Mouse (Mus musculus) left cerebral cortex, postnatal 14 days (tissue): Measurements from ENCODE around the gene Plac9a. TPM values are rescaled to one million over a fixed set of nuclear protein-coding genes. Genes with fewer than 3 reads are reported as not detected.
"Not testable (repeated sequence)": the region's sequence is repeated elsewhere in the genome, so short reads cannot be mapped to it uniquely, and the experiment has no call there.

Experiments used
- DNase-seq, 2 experiments: peaks; one replicate each; pipeline ENCODE4 v3.0.0; 2021 to 2022; ENCODE audit warnings: low spot score in 2 of 2, mixed read lengths in 1 of 2
- intact Hi-C: fragments of 180-260 bp; cut with DNase I; formaldehyde crosslinking; loops from one replicate; pipeline ENCODE4 v1.15.1; 2025
- total RNA-seq, 2 experiments: library from RNA; stranded (reverse); gene quantifications; 2 replicates each; pipeline ENCODE4 v1.2.3; 2021

Plac9a gene
- total RNA-seq, 2 experiments from 2014 or later, result not detected

DNA sequence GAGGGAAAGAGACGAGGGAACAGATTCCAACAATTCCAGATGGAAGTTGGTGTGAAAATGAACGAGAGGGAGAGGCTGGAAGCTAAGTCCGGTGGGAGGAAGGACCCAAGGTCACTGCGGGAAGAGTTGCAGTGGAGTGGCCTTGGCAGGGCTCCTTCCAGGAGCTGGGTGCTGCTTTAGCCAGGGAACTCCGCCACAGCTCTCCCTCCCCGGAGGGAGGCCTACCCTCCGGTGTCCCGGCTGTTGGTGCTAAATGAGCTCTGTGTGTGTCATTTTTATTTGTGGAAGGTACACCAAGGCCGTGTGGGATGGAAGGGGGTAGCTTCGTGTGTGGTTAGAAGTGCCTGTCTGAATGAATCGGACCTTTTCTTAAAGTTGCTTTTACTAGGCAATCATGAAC lies 36.1 kb downstream of the Plac9a start:
- DNase-seq, result no peak
- intact Hi-C loops, result no loop called here

GRCm38 (mm10) chr14:25866384-25866783 lies 36.5 kb downstream of the Plac9a start:
- no peak for DNase-seq
- intact Hi-C loops, result no loop called here

- intact Hi-C loops, result no loop called here
- no peak for DNase-seq
Observed at GRCm38 (mm10) chr14:25865251-25865650, 37.6 kb downstream of the Plac9a start.

- intact Hi-C loops, result no loop called here
- DNase-seq, result no peak
Observed at GRCm38 (mm10) chr14:25863721-25864120, 39.2 kb downstream of the Plac9a start.

- DNase-seq, result no peak
- intact Hi-C loops, result no loop called here
Observed at GRCm38 (mm10) chr14:25861771-25862530, 40.9 kb downstream of the Plac9a start.

DNA sequence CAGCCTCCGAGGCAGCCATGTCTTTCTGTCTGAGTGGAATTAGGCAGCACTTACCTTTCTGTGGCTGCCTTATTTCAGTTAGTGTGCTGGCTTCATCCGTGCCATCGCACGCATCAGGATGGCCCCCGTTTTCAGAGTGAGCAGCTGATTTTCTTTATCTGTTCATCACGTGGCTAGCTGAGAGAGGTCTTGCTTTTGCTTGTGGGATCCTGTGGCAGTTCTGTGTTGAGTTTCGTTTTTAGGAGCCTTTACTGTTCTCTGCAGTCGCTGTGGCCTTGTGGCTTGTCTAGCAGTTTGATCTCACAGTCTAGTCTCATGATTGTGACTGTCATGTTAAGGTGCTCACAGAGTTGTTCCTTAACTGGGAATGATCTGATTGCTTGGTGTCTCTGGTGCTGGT lies 45.0 kb downstream of the Plac9a start:
- no peak for DNase-seq
- intact Hi-C loops, result no loop called here

DNA sequence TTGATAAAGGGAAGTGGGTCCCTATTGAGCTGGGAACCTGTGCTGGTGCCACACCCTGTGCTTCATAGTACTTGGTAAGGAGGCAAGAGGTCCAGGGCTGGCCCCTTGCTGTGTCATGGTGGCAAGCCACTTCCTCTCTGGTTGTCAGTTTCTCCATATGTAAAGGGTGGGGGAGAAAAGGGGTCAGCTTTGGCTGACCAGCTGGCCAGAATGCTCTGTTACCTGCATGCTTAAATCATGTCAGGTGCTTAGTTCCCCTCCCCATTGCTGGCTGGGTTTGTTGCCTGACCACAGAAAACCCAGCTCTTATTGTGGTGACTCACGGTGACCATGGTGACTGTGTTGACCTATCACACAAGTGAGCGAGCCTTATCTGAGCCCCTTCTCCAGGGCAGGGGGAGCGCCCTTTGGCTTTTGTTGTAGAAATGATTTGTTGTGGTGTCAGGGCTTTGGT lies 45.7 kb downstream of the Plac9a start:
- intact Hi-C loops, result no loop called here
- DNase-seq, result no peak

GRCm38 (mm10) chr14:25855241-25855885 lies 47.5 kb downstream of the Plac9a start:
- intact Hi-C loops, result no loop called here

GRCm38 (mm10) chr14:25853717-25854452 lies 49.0 kb downstream of the Plac9a start:
- intact Hi-C loops, result no loop called here
- DNase-seq, result no peak

More at GRCm38 (mm10) chr14:25855241-25855885, 47.5 kb downstream of the Plac9a start:
- DNase-seq, result no peak

DNA sequence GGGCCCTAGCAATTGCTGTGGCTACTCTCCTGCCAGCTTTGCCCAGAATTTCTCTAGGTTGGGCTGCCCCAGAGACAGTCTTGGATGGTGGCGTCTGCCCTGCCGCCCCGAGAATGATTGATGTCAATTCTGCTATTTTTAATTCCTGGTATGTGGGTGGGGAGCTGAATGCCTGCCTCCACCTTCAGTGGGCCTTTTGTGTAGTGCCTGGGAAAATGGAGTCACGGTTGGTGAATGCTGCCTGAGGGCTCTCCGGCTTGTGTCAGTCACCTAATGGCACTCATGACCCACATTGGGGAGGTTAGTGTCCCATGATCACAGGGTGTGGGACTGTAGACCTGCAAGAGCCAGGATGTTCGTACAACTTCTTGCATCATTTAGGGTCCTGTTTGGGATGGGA lies 49.6 kb downstream of the Plac9a start:
- intact Hi-C loops, result no loop called here
- no peak for DNase-seq

DNA sequence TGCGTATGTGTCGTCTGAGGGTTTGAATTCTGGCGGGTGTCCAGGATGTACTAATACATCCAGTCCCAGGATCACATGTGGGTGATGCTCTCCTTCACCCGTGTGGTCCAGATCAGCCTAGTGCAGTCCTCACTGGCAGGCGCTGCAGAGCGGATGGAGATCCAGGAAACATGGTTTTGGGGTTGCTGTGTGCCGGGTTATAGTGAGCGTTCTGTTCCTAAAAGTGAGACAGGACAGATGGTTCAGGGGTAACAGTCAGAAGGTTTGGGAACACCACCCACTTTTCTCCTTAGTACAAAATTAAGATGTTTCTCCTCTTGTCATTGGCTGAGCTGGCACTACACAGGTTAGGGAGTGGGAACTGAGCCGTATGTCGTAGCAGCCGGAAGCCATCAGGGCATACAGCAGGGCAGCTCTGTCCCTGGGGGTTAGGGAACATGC lies 50.8 kb downstream of the Plac9a start:
- intact Hi-C loops, result no loop called here
- DNase-seq, result no peak

- intact Hi-C loops, result no loop called here
- no peak for DNase-seq
Observed at GRCm38 (mm10) chr14:25851189-25851588, 51.7 kb downstream of the Plac9a start.

- intact Hi-C loops, result no loop called here
- no peak for DNase-seq
Observed at GRCm38 (mm10) chr14:25850433-25850832, 52.5 kb downstream of the Plac9a start.

GRCm38 (mm10) chr14:25848708-25849107 lies 54.2 kb downstream of the Plac9a start:
- DNase-seq, intact Hi-C loops: not testable (repeated sequence)

DNA sequence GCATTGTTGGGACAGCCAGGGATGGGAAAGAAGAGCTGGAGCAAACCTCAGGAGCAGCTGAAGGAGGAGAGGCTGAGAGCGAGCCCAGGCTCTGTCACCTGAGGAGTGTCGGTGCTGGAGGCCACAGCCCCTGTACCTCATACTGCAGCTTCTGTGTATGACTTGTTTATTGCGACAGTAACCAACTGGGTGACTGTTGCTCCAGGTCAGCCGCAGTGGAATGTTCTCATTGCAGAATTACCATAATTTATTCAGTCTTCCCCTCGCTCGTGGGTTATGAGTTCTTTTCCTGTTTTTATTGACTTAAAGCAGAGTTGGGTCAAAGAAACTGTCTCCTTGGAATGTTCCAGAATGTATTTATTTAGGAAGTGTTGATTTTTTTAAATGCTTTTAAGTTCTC lies 54.7 kb downstream of the Plac9a start:
- no peak for DNase-seq
- intact Hi-C loops, result no loop called here

DNA sequence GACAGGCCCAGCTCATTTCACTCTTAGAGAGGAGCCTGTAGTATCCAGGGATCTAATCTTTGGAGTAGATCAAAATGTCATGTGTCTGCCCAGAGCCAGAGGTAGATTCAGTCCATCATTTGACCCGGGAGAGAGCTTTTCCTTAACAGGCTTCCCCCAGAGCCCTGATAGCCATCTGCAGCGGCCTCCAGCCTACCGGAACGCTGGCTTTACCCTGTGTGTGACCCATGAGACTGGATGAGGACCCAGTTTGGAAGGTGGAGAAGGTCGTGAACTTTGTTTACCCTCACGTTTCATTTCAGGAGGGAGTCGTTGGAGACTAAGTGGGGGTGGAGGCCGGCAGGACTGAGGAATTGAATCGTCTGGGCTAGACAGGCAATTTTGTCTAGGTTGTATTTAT lies 55.2 kb downstream of the Plac9a start:
- DNase-seq, result no peak
- intact Hi-C loops, result no loop called here

DNA sequence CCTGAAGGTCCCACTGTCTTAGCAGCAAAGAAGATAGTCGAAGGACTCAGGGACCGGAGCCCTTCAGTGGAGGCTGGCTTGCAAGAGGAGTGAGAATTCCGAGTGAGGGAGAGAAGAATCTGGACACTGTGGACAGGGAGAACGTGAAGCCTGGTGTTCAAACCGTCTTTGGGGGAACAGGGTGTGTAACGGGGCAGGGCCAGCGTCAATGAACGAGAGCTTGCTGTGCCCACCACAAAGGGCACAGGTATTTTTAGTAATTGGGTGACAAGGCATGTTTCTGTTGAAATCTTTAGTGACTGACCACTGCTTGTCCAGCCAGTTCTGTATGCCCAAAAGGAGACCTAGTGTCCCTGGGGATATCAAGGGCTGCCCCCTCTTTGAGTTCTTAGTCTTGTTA lies 56.4 kb downstream of the Plac9a start:
- DNase-seq, result no peak
- intact Hi-C loops, result no loop called here

GRCm38 (mm10) chr14:25845832-25846383 lies 57.0 kb downstream of the Plac9a start:
- DNase-seq, result no peak

GRCm38 (mm10) chr14:25844372-25844771 lies 58.5 kb downstream of the Plac9a start:
- intact Hi-C loops, result no loop called here
- no peak for DNase-seq

More at GRCm38 (mm10) chr14:25845832-25846383, 57.0 kb downstream of the Plac9a start:
- intact Hi-C loops, result no loop called here

DNA sequence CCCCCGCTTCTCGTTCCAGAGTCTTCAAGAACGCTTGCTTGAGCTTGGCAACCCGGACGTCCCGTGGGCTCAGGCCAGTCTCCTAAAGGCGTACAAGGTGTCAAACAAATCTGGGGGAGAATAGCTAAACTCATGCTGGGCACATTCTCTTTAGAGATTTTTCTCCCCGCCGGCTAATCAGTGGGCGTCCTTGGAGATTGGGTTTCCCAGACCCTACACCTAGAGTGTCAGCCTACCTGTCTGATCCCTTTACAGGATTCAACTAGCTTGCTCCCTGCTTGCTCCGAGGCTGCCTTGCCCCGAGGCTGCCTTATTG lies 60.3 kb downstream of the Plac9a start:
- intact Hi-C loops, result no loop called here
- DNase-seq, result no peak
